Mouse (Mus musculus): Measurements from ENCODE around the gene Sync.

- TF ChIP-seq HCFC1 (IDR thresholded peaks at IDR 0.05; ENCODE audit: borderline replicate concordance, insufficient read depth, low read length) (no peak), CHD2 (IDR thresholded peaks at IDR 0.05; ENCODE audit: low read depth, low read length) (no peak), ZC3H11A (IDR thresholded peaks at IDR 0.05; ENCODE audit: borderline replicate concordance, low read depth, low read length) (no peak), MAFK (IDR thresholded peaks at IDR 0.05; ENCODE audit: insufficient read depth, low read depth, low read length) (no peak)
These were observed 36.1 kb downstream of the Sync start for GRCm38 (mm10) chr4:129323491-129323890.
